Mouse (Mus musculus): Measurements from ENCODE around the gene Ppp1r1b.
A peak's percentile ranks its signal among the peaks of the same experiment; 100 is the strongest.

The Ppp1r1b gene

DNA sequence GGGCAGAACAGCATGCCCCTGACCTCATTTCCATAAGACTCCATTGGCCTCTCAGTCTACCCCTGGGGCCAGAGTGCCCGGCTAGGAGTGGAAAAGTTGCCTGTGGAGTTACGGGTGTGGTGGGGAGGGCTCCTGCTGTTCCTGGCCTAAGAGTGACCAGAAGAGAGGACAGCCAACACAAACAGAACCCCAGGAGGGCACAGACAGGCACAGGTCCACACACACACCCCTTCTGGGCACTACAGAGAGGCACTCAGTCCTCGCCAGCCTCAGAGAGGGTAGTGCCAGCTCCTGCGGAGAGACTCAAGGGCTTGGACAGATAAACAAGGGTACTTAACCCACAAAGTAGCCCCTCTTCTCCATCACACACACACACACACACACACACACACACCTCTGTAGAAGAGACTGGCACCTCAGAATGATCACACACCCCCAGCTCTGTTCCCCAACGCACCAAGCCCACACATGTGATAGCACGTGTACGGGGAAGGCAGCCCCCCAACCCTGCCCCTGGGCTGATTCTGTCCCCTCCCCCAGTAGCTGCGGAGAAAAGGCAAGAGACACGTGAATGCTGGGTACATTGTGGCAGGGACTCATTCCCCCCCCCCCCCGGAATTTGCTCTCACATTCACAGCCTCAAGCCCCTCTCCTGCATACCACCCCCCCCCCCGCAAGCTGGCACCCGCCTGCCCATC lies 670 bp upstream of the Ppp1r1b start:
- no peak for DNase-seq (ENCODE audit: low read depth)

DNA sequence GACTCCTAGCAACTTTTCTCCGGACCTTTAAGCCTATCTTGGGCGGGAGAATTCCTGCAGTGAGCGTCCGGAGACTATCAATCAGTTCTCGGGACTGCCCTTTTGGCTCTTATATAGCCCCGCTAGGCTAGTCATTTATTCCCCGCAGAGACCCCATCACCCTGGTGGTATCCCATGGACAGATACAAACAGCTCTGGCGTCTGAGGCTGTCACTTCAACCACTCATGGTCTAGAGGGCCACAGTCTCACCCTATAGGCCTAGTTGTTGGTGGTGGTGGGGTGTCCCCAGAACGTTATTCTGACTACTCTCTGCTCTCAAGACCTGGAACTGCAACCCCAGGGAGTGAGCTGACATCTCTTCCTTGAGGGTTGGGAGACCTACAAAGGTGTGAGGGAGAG lies 1.1 kb downstream of the Ppp1r1b start:
- DNase-seq (ENCODE audit: low read depth): no peak

DNA sequence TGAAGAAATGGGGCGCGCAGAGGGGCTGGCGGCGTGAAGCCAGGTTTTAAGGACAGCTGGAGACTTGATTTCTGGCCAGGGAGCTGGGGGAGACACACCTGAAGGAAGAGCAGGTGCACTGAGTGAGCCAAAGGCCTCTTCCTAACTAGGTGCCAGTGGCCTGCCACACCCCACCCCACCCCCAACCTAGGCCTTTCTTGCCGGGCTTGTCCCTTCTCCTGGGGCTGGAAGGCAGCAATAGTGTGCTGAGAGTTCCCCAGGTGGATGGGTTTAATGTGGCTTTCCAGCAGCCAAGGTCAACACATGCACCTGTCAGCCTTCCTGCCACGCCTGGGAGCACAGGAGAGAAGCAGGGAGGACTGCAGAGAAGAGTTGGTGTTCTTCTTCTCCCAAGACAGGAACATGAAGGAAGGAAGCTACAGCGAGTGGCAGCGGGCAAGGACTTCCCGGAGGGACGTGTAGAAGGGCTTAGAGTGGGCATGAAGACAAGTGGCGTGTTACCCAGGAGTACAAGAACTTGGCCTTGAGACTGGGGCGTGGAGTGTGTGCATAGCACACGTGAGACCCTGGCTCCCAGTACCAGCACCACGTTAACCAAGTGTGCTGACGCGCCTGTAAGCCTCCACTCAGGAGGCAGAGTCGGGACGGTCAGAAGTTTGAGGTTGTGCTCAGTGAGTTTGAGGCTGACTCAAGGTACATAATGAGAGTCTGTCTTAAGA lies 4.2 kb downstream of the Ppp1r1b start:
- DNase-seq (ENCODE audit: low read depth): no peak

DNA sequence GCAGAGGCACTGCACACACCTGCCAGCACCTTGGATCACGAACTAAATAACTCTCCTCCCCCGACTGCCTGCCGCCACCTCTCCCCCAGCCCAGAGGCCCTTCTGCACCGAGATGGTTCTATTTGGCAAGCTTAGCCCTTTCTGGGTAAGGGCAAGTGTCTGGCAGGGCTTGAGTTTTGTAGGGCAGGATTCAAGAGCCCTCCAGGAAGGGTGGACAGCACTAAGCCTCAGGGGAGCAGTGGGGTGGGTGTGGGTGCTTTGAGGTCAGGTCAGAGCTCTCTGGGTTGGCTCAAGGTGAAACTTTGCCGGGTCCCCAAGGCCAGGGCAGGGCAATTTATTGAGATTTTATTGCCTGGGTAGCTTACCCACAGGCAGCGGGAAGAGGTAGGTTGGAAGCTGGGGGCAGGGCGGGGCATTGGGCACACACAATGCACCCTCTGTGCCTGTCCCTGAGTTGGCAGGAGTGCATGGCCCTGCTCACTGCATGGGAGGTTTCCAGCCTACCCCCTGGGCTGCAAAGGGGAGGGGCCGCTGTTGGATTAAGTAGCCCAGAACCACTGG lies 5.5 kb downstream of the Ppp1r1b start:
- no peak for DNase-seq (ENCODE audit: low read depth)

DNA sequence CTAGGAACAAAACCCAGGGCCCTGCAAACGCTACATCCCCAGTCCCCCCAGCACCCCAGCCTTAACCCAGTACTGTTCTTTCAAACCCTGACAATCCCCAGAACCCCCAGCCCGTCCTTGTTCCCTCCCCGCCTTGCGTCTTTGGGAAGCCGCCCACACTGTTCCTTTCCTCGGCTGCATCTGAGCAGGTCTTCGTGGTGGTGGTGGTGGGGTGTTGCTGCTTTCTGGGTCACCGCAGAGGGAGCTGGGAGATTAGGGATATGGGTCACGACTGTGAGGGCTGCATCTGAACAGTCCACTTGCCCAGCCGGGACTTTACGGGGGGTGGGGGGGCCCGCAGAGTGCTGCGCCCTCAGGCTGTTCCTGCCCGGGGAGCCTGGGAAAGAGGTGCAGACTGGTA lies 6.2 kb downstream of the Ppp1r1b start:
- no peak for DNase-seq (ENCODE audit: low read depth)

DNA sequence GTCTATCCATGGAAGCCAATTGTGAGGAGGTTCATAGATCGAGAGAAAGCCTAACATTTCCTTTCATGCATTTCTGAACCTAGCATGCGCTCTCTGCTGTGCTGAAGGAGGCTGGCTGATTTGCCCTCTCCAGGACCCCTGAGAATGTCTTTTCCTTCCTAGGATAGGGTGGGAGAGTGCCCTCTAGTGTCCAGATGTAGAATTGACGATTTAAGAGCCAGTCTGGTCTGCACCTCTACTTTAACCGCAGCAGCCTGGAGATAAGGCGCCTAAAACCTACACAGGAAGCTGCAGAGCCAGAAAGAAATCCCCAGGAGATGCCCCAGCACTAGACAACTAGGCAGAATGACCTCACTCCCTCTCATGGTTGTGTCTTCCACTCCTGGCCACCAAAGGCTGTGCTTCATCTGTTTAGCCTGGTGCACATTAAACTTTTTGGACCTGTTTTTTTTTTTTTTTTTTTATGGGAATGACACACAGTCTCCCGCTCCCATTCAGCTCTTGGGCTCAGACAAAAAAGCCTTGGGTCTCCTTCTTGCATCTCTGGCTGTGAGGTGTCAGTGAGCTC lies 7.6 kb downstream of the Ppp1r1b start:
- DNase-seq (ENCODE audit: low read depth): peak; percentile 87

DNA sequence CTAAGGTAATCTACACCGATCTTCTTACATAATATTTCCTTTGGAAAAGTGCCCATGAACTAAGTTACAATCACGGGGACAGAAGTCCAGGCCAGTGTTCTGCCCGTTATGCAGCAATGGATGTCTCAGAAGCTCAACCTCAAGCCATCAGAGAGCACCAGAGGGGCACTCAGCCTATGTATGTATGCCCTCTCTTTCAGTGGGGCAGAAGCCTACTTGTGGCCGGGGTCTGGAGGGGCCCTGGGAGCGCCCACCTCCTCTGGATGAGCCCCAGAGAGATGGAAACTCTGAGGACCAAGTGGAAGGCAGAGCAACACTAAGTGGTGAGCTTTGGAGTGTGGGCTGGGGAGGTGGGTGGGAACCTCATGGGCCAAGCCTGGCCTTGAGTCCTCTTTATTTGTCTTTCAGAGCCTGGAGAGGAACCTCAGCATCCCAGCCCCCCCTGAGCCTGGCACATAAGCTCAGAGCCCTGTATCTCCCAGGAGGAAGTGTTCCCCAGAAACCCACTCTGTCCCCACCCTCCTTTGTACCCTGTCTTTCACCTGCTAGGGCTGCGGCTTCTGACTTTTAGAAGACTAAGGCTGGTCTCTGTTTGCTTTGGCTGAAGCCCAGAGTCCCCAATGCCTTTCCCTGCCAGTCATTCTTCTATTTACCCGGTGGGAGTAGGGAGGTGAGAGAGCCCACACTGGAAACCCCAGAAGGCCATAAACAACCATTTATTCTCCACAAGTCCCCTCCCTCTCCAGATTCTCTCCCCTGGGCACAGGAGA lies 8.6 kb downstream of the Ppp1r1b start:
- no peak for DNase-seq (ENCODE audit: low read depth)

DNA sequence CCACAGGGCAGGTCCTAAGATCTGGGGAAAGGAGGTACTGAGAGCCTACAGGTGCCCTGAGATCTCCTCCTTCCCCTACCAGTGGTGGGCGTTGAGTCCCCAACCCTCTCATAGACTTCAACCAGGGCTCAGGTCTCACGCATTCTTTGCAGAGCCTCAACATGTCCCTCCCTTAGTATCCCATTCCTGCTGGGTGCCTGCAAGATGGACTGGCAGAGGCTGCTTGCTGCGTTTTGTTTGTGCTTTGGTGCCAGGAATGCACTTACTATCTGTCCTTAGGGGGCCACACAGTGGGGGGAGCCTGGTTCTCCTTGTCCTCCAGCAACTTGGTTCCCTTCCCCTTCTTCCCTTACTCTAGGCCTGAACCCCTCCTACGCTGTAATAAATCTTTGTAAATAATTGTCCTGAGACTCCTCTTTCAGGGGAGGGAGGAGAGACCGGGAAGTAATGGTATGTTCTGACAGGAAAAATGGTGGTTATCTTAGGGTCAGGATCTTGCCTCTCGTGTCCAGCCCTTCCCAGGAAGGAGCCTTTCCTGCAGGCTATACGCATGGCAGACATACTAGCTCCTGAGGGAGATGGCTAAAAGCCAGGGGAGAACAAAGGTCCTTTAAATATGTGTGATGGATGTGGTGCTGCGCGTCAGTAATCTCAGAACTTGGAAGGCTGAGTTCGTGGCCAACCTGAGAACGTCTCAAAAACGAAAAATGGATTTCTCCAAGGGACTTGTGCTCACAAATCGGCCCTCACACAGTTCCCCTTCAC lies 9.4 kb downstream of the Ppp1r1b start:
- DNase-seq (ENCODE audit: low read depth): no peak

DNA sequence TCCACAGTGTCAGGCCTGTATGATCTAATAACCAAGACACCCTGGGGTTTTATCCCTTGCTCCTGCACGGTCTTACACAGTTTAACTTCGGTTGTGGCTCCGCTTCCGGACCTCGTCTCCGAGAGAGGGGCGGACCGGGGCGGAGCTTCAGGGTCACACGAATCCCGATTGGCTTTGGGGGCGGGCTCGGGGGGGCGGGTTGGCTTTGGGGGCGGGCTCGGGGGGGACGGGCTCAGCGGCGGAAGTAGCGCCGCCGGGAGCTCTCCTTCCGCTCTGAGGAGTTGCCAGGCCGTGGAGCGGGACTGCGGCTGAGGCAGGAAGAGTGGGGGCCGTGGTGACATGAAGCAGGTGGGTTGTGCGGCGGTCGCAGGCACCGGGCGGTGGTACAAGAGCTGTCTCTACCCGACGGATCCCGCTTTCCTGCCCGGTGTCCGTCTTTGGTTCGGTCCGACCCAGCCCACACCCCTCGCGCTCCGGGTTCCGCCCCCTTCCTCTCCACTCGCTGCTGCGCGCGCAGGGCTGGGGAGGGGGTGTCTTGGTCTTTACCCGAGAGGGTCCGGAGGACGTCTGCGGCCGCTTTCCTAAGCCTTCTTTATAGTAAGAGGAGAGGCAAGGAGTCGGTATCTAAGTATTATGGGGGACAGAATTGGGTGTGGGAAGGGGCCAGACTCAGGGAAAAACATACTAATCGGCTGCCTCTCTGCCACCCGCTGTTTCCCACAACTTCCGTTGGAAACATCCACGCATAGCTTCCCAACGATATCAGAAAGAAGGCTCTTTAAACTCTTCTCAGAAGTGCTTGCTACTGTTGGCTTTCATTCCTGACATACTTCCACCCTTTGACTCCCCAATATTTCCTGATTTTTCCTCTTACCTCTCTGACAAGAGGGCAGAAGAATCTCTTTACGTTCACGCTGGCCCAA lies 10.2 kb downstream of the Ppp1r1b start, which contains the start of gene Stard3:
Stard3 (plus strand) TSS at position 208 of the 923 bp plus-strand sequence.
- peak; percentile 95 for DNase-seq (ENCODE audit: low read depth)

DNA sequence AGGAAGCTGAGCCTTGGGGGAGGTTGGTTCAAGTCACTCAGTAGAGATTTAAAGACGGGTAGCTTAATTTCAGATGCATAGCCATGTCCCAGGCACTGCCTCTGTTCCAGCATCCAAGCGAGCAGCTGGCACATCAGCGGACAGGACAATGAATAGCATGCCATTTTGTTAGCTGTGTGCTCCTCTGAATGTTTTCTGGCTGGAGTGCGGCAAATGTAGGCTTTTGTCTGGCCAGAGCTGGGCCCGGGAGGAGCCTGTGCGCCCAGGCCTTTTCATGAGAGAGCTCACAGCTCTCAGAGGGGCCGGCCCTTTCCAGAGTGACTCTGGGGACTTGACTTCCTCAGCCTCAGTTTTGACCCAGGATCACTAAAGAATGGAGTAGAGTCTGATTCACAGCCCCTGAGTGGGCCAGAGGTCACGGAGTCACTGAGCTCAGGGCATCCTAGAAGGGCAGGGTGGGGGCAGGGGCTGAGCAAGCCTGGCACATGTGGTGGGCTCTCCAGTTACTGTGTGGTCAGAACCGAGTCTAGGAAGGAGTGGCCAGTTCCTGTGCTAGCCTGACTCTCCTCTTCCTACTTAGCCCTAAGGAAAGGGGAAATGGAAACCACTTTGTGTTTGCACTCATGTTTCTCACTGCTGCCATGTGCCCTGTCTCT lies 12.8 kb downstream of the Ppp1r1b start:
- no peak for DNase-seq (ENCODE audit: low read depth)

DNA sequence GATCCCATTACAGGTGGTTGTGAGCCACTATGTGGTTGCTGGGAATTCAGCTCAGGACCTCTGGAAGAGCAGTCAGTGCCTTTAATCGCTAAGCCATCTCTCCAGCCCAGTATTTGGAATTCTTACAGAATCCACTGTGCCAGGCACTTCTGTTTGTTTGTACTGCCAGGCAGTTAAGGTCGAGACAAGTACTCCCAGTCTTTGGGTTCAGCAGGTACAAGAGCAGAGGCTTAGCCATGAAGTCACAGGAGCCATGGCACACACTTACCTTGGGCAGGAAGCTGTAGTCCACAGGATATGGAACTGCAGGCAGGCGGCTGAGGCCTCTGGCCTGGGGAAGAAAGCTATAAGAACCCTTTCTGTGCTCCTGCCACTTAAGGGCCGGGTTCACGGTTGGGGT lies 15.6 kb downstream of the Ppp1r1b start:
- DNase-seq (ENCODE audit: low read depth): no peak

DNA sequence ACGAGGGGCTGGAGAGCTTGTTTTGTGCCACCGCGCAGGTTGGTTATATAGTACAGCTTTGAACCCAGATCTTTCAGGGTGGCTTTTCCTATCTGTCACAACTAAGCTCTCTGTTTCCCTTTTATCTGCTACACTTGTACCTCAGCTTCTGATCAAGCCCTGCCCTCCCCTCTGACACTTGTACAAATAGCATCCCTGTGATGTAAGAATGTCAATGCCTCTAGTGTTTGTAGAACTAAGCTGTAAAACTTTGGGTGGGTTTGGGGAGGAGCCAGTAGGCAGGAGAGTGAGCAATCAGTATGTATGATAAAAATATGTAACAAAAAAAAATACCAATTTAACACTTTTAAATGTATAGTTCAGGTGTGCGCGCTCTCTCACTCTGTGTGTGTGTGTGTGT lies 16.2 kb downstream of the Ppp1r1b start:
- DNase-seq (ENCODE audit: low read depth): no peak

DNA sequence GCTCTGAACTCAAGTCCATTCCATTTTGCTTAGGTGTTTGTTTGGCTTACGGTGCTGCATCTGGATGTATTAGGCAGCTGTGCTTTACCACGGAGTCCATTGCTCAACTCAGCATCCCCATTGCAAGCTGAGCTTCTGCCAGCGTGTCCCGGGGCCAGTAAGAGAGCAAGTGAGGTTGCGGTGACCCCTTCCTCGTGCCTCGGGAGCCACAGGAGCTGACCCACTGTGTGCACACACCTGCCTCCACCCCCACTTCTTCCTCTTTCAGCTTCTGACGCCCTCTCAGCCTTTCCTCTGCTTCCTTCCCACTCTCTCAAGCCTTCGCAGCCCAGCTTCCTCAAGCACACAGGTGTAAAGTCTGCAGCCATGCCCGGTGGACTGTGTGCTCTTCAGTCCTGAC lies 18.1 kb downstream of the Ppp1r1b start:
- no peak for DNase-seq (ENCODE audit: low read depth)

DNA sequence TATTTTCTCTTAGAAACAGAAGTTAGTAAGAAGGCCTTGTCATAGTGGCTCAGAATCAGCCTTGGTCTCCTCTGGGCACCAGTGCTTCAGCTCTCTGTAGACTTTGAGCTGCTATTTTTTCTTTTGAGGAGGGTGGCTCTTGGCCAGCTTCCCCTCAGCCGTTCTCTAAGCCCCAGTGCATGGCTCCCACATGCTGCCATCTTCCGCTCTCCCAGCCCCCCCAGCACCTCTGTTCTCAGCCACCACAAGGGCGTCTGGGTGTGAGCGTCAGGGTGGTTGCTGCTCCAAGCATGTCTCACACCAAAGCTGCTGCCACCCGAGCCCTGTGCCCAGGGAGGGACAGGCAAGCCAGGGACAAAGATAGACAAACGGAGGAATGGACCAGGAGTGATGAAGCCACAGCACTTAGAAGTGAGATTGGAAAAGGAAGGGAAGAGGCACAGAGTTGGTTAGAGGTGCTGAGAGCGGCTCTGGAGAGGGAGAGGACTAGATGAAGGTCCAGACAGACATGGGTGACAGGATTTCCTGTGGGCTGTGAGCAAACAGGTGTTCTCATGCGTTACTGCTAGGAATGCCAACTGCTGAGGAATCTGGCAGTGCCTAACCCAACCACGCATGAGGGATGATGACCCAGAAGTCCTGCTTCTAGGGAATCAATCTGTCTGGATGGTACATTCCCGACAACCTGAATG lies 19.1 kb downstream of the Ppp1r1b start:
- peak; percentile 57 for DNase-seq (ENCODE audit: low read depth)

DNA sequence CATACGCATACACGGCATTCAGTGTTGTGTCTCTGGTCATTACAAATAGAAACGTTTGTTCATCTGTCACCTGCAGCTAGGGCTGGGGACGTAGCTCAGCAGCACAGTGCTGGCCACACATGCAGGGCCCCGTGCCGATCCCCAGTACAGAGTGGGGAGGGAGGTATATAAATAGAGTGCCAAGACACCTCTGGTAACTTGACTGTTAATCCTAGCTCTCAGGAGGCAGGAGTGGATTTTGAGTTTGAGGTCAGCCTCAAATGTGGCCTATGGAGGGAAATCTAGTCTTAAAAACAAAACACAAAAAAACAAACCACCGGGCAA lies 19.6 kb downstream of the Ppp1r1b start:
- DNase-seq (ENCODE audit: low read depth): no peak

DNA sequence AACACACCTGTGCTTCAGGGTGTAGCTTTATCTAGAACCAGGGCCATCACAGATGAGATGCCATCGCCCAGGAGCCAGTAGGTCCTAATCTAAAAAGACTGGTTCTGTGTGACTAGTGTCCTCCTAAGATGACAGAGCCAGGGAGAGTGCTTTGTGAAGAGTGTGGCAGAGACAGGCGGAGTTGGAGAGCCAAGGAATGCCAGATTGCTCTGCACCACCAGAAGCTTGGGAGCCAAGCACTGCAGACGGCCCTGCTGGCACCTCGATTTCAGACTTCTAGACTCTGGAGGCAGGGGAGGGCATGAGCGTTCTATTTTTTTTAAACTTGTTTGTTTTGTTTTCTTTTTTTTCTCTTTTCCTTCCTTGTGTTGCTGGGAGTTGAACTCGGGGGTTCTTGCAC lies 21.1 kb downstream of the Ppp1r1b start:
- DNase-seq (ENCODE audit: low read depth): no peak

DNA sequence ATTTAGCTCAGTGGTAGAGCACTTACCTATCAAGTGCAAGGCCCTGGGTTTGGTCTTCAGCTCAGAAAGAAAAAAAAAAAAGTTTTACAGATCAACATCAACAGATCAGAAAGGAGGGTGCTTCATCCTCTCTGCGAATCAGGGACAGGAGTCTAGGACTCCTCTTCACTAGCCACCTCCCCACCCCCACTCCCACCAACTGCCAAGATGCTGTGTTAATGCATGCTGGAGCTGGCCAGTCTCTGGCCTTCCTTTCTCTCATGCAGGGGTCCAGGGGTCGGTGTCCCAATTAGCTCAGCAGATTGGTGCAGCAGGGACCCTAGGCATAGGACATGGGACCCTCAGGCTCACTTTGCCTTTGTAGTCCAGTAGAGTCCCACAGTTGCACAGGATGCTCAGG lies 22.4 kb downstream of the Ppp1r1b start:
- no peak for DNase-seq (ENCODE audit: low read depth)

DNA sequence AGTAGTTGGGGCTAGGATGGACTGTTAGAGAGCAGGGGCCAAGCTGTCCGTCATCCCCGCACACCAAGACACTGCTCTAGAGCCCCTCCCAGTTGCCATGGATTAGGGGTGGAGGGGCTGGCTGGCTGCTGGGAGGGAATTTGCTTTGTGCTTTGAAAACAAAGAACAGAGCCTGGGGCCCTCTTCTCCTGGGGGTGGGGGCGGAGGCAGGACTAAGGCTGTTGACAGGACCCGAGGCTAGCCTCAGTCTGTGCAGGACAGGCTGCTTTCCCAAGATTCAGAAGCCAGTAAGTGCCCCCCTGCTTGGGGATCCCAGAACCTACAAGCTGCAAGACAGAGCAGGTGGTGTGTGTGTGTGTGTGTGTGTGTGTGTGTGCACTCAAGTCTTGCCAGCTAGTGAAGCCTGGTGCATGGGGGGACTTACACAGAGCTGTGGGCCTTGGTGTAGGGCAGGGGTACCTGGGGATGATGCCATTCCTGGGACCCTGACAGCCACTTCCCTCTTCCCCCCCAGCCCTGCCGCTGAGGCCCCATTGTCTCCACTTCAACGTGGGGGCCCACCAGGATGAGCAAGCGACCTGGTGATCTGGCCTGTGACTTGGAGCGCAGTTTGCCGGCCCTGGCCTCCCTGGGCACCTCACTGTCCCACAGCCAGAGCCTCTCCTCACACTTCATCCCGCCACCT lies 23.5 kb downstream of the Ppp1r1b start:
- DNase-seq (ENCODE audit: low read depth): no peak

DNA sequence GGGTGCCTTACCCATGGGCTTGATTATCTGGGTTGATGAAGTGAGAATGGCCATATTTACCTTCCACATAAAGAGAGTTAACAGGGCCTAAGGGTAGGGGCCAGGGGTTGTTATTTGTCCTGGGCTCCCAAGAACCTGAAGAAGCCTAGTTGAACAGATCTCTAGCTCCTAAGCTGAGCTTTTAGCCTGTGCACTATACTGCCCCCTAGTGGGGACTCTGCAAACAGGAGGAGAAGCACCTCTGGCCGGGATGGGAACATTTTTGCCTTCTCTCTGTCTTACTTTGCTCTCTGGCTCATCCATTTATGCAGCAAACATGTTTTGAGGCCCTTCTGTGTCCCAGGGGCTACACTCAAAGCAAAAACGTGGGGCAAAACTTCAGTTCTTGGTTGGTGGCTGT lies 24.2 kb downstream of the Ppp1r1b start:
- DNase-seq (ENCODE audit: low read depth): peak; percentile 84

All from naive thymus-derived CD4-positive, alpha-beta T cell, adult 2 months (primary cell).